Mouse (Mus musculus): Measurements from ENCODE around the gene Mnd1. TPM values are rescaled to one million over a fixed set of nuclear protein-coding genes. Genes with fewer than 3 reads are reported as not detected.
A peak's percentile ranks its signal among the peaks of the same experiment; 100 is the strongest.

Mnd1 gene
- total RNA-seq, 1 experiment from 2014 or later = 5.8 TPM

GRCm38 (mm10) chr3:84065825-84066224, 89.8 kb downstream of the Mnd1 start:
- ATAC-seq (replicated peaks; ENCODE audit: insufficient number of reproducible peaks, low FRiP score, low TSS enrichment, poor library complexity, severe bottlenecking) = no peak

- ATAC-seq (replicated peaks; ENCODE audit: insufficient number of reproducible peaks, low FRiP score, low TSS enrichment, poor library complexity, severe bottlenecking) = peak; percentile 93
These were observed 92.1 kb downstream of the Mnd1 start for GRCm38 (mm10) chr3:84063369-84063914.

- no peak for ATAC-seq (replicated peaks; ENCODE audit: insufficient number of reproducible peaks, low FRiP score, low TSS enrichment, poor library complexity, severe bottlenecking)
These were observed 93.8 kb downstream of the Mnd1 start for GRCm38 (mm10) chr3:84061523-84062453.

- ATAC-seq (replicated peaks; ENCODE audit: insufficient number of reproducible peaks, low FRiP score, low TSS enrichment, poor library complexity, severe bottlenecking) = no peak
These were observed 94.6 kb downstream of the Mnd1 start for GRCm38 (mm10) chr3:84060946-84061345.

- ATAC-seq (replicated peaks; ENCODE audit: insufficient number of reproducible peaks, low FRiP score, low TSS enrichment, poor library complexity, severe bottlenecking) = no peak
These were observed 95.5 kb downstream of the Mnd1 start for GRCm38 (mm10) chr3:84060128-84060527.

- no peak for ATAC-seq (replicated peaks; ENCODE audit: insufficient number of reproducible peaks, low FRiP score, low TSS enrichment, poor library complexity, severe bottlenecking)
These were observed 95.9 kb downstream of the Mnd1 start for GRCm38 (mm10) chr3:84059676-84060075.

- ATAC-seq (replicated peaks; ENCODE audit: insufficient number of reproducible peaks, low FRiP score, low TSS enrichment, poor library complexity, severe bottlenecking) = no peak
These were observed 96.3 kb downstream of the Mnd1 start for GRCm38 (mm10) chr3:84059261-84059660.

GRCm38 (mm10) chr3:84048729-84049175, 106.8 kb downstream of the Mnd1 start:
- ATAC-seq (replicated peaks; ENCODE audit: insufficient number of reproducible peaks, low FRiP score, low TSS enrichment, poor library complexity, severe bottlenecking) = no peak

GRCm38 (mm10) chr3:84046206-84046605, 109.4 kb downstream of the Mnd1 start:
- ATAC-seq (replicated peaks; ENCODE audit: insufficient number of reproducible peaks, low FRiP score, low TSS enrichment, poor library complexity, severe bottlenecking) = no peak; the same call in 1 of the 2 replicates

GRCm38 (mm10) chr3:84041739-84042138, 113.8 kb downstream of the Mnd1 start:
- ATAC-seq (replicated peaks; ENCODE audit: insufficient number of reproducible peaks, low FRiP score, low TSS enrichment, poor library complexity, severe bottlenecking) = no peak

GRCm38 (mm10) chr3:84040476-84041082, 115.0 kb downstream of the Mnd1 start:
- peak; percentile 40; the same call in 1 of the 2 replicates for ATAC-seq (replicated peaks; ENCODE audit: insufficient number of reproducible peaks, low FRiP score, low TSS enrichment, poor library complexity, severe bottlenecking)

GRCm38 (mm10) chr3:84039646-84040475, 115.7 kb downstream of the Mnd1 start, which contains the start of gene Tmem131l:
Gene Tmem131l (minus strand): TSS chr3:84040175.
- ATAC-seq (replicated peaks; ENCODE audit: insufficient number of reproducible peaks, low FRiP score, low TSS enrichment, poor library complexity, severe bottlenecking) = peak; percentile 48

- ATAC-seq (replicated peaks; ENCODE audit: insufficient number of reproducible peaks, low FRiP score, low TSS enrichment, poor library complexity, severe bottlenecking) = peak; percentile 63
These were observed 116.5 kb downstream of the Mnd1 start for GRCm38 (mm10) chr3:84038981-84039645.

- ATAC-seq (replicated peaks; ENCODE audit: insufficient number of reproducible peaks, low FRiP score, low TSS enrichment, poor library complexity, severe bottlenecking) = no peak
These were observed 117.5 kb downstream of the Mnd1 start for GRCm38 (mm10) chr3:84038126-84038525.

Other genes starting within 250 kb of the Mnd1 start
- gene Tmem131l, start 115.6 kb downstream of the Mnd1 start, total RNA-seq (2017) = 41.7 to 63.6 TPM (median 57.3 TPM) in 3 replicates
- gene Gm6525, start 18.3 kb upstream of the Mnd1 start, total RNA-seq (2017) = not detected in 3 replicates
- 0.39 TPM in 1 of 3 replicates, not detected in the others for gene Trim2, start 151.1 kb upstream of the Mnd1 start, total RNA-seq (2017)